Mouse (Mus musculus): Measurements from ENCODE around the gene Lrrc74a. TPM values are rescaled to one million over a fixed set of nuclear protein-coding genes. Genes with fewer than 3 reads are reported as not detected.

Lrrc74a gene
- polyA plus RNA-seq (2012; ENCODE audit: insufficient read depth, insufficient read length, missing spikeins) = not detected in 2 replicates

- H3K27ac ChIP-seq (replicated peaks; ENCODE audit: low read depth, low read length) = no peak within 1 kb of the TSS
Observed at GRCm38 (mm10) chr12:86734319-86734810, at the start of gene Lrrc74a. Lrrc74a (plus strand) TSS chr12:86734369.

GRCm38 (mm10) chr12:86685275-86685674, 48.9 kb upstream of the Lrrc74a start:
- no peak overlapping the region for H3K27ac ChIP-seq (replicated peaks; ENCODE audit: low read depth, low read length)
- no peak overlapping the region for H3K4me3 ChIP-seq (ENCODE audit: insufficient read depth, low read depth, low read length)
- peaks cover 16% of the 10 kb centered on the region; the same call in 1 of the 2 replicates for H3K4me1 ChIP-seq (ENCODE audit: control insufficient read depth, insufficient read depth, insufficient read length, low read length)

More at GRCm38 (mm10) chr12:86734319-86734810, at the start of gene Lrrc74a:
- Histone ChIP-seq H3K4me1 (ENCODE audit: control insufficient read depth, insufficient read depth, insufficient read length, low read length) (no peaks in the 10 kb centered on the region), H3K4me3 (ENCODE audit: insufficient read depth, low read depth, low read length) (no peak within 1 kb of the TSS)

- Histone ChIP-seq H3K27ac (replicated peaks; ENCODE audit: low read depth, low read length) (no peak overlapping the region; the same call in 1 of the 2 replicates), H3K4me1 (ENCODE audit: control insufficient read depth, insufficient read depth, insufficient read length, low read length) (peaks cover 14% of the 10 kb centered on the region; the same call in 1 of the 2 replicates), H3K4me3 (ENCODE audit: insufficient read depth, low read depth, low read length) (no peak overlapping the region)
Observed at GRCm38 (mm10) chr12:86686551-86687330, 47.4 kb upstream of the Lrrc74a start.

- peaks cover 14% of the 10 kb centered on the region; the same call in 1 of the 2 replicates for H3K4me1 ChIP-seq (ENCODE audit: control insufficient read depth, insufficient read depth, insufficient read length, low read length)
- peak overlapping the region; percentile 76 for H3K27ac ChIP-seq (replicated peaks; ENCODE audit: low read depth, low read length)
- H3K4me3 ChIP-seq (ENCODE audit: insufficient read depth, low read depth, low read length) = no peak overlapping the region
Observed at GRCm38 (mm10) chr12:86687445-86687955, 46.7 kb upstream of the Lrrc74a start.

- peak overlapping the region; percentile 76 for H3K27ac ChIP-seq (replicated peaks; ENCODE audit: low read depth, low read length)
- peaks cover 14% of the 10 kb centered on the region; the same call in 1 of the 2 replicates for H3K4me1 ChIP-seq (ENCODE audit: control insufficient read depth, insufficient read depth, insufficient read length, low read length)
- no peak overlapping the region for H3K4me3 ChIP-seq (ENCODE audit: insufficient read depth, low read depth, low read length)
Observed at GRCm38 (mm10) chr12:86687971-86688573, 46.1 kb upstream of the Lrrc74a start.

- H3K27ac ChIP-seq (replicated peaks; ENCODE audit: low read depth, low read length) = no peak overlapping the region
- H3K4me1 ChIP-seq (ENCODE audit: control insufficient read depth, insufficient read depth, insufficient read length, low read length) = peaks cover 14% of the 10 kb centered on the region; the same call in 1 of the 2 replicates
Observed at GRCm38 (mm10) chr12:86688917-86689316, 45.3 kb upstream of the Lrrc74a start.

GRCm38 (mm10) chr12:86690700-86691485, 43.3 kb upstream of the Lrrc74a start:
- Histone ChIP-seq H3K27ac (replicated peaks; ENCODE audit: low read depth, low read length) (0 out of 2 replicates have a peak overlapping the region, but pooled peaks have one; percentile 15), H3K4me3 (ENCODE audit: insufficient read depth, low read depth, low read length) (no peak overlapping the region), H3K4me1 (ENCODE audit: control insufficient read depth, insufficient read depth, insufficient read length, low read length) (peaks cover 14% of the 10 kb centered on the region; the same call in 1 of the 2 replicates)

More at GRCm38 (mm10) chr12:86688917-86689316, 45.3 kb upstream of the Lrrc74a start:
- no peak overlapping the region for H3K4me3 ChIP-seq (ENCODE audit: insufficient read depth, low read depth, low read length)

GRCm38 (mm10) chr12:86692471-86693356, 41.5 kb upstream of the Lrrc74a start:
- Histone ChIP-seq H3K27ac (replicated peaks; ENCODE audit: low read depth, low read length) (no peak overlapping the region), H3K4me3 (ENCODE audit: insufficient read depth, low read depth, low read length) (no peak overlapping the region), H3K4me1 (ENCODE audit: control insufficient read depth, insufficient read depth, insufficient read length, low read length) (peaks cover 5% of the 10 kb centered on the region; the same call in 1 of the 2 replicates)

- Histone ChIP-seq H3K4me1 (ENCODE audit: control insufficient read depth, insufficient read depth, insufficient read length, low read length) (no peaks in the 10 kb centered on the region; the same call in 1 of the 2 replicates), H3K4me3 (ENCODE audit: insufficient read depth, low read depth, low read length) (no peak overlapping the region), H3K27ac (replicated peaks; ENCODE audit: low read depth, low read length) (no peak overlapping the region)
Observed at GRCm38 (mm10) chr12:86693389-86693788, 40.8 kb upstream of the Lrrc74a start.

- Histone ChIP-seq H3K4me3 (ENCODE audit: insufficient read depth, low read depth, low read length) (no peak overlapping the region), H3K4me1 (ENCODE audit: control insufficient read depth, insufficient read depth, insufficient read length, low read length) (no peaks in the 10 kb centered on the region), H3K27ac (replicated peaks; ENCODE audit: low read depth, low read length) (no peak overlapping the region)
Observed at GRCm38 (mm10) chr12:86694441-86694840, 39.7 kb upstream of the Lrrc74a start.

- Histone ChIP-seq H3K4me3 (ENCODE audit: insufficient read depth, low read depth, low read length) (no peak overlapping the region), H3K27ac (replicated peaks; ENCODE audit: low read depth, low read length) (no peak overlapping the region), H3K4me1 (ENCODE audit: control insufficient read depth, insufficient read depth, insufficient read length, low read length) (no peaks in the 10 kb centered on the region)
Observed at GRCm38 (mm10) chr12:86697996-86698395, 36.2 kb upstream of the Lrrc74a start.

GRCm38 (mm10) chr12:86698537-86698936, 35.6 kb upstream of the Lrrc74a start:
- Histone ChIP-seq H3K4me1 (ENCODE audit: control insufficient read depth, insufficient read depth, insufficient read length, low read length) (no peaks in the 10 kb centered on the region), H3K4me3 (ENCODE audit: insufficient read depth, low read depth, low read length) (no peak overlapping the region), H3K27ac (replicated peaks; ENCODE audit: low read depth, low read length) (no peak overlapping the region)

- Histone ChIP-seq H3K27ac (replicated peaks; ENCODE audit: low read depth, low read length) (no peak overlapping the region), H3K4me3 (ENCODE audit: insufficient read depth, low read depth, low read length) (no peak overlapping the region), H3K4me1 (ENCODE audit: control insufficient read depth, insufficient read depth, insufficient read length, low read length) (no peaks in the 10 kb centered on the region)
Observed at GRCm38 (mm10) chr12:86699965-86700926, 33.9 kb upstream of the Lrrc74a start.
